Mouse (Mus musculus) heart, embryonic 12.5 days (tissue): ENCODE results near the gene Nkg7. TPM values are rescaled to one million over a fixed set of nuclear protein-coding genes. Genes with fewer than 3 reads are reported as not detected.
A peak's percentile ranks its signal among the peaks of the same experiment; 100 is the strongest.

Source experiments
- ATAC-seq: fragments of 200-750 bp; cut with Nextera tagmentation; 2 replicates; pipeline ENCODE4 v1.8.0; 2017; ENCODE audit warnings: moderate TSS enrichment, moderate library complexity; ENCODE audit not compliant: insufficient number of reproducible peaks, low FRiP score
- H3K27ac ChIP-seq: fragments of 300-500 bp; sonication (generic); 2 replicates; pipeline ENCODE4 v1.5.1; 2016; ENCODE audit warnings: mild to moderate bottlenecking, moderate library complexity; ENCODE audit not compliant: poor library complexity, severe bottlenecking
- H3K27me3 ChIP-seq: fragments of 300-500 bp; sonication (generic); replicated peaks from 2 replicates; pipeline ENCODE4 v1.6.1; 2016; ENCODE audit warnings: mild to moderate bottlenecking, moderate library complexity
- H3K36me3 ChIP-seq: fragments of 300-500 bp; sonication (generic); 2 replicates; pipeline ENCODE4 v1.6.1; 2016; ENCODE audit warnings: mild to moderate bottlenecking, moderate library complexity
- H3K4me1 ChIP-seq: fragments of 300-500 bp; sonication (generic); replicated peaks from 2 replicates; pipeline ENCODE4 v1.6.1; 2016; ENCODE audit warnings: mild to moderate bottlenecking
- H3K4me2 ChIP-seq: fragments of 300-500 bp; sonication (generic); 2 replicates; pipeline ENCODE4 v1.6.1; 2016; ENCODE audit warnings: mild to moderate bottlenecking, moderate library complexity
- H3K4me3 ChIP-seq: fragments of 300-500 bp; sonication (generic); 2 replicates; pipeline ENCODE4 v1.5.1; 2016; ENCODE audit warnings: mild to moderate bottlenecking
- H3K9ac ChIP-seq: fragments of 300-500 bp; sonication (generic); 2 replicates; pipeline ENCODE4 v1.6.1; 2016; ENCODE audit warnings: mild to moderate bottlenecking, moderate library complexity
- H3K9me3 ChIP-seq: fragments of 300-500 bp; sonication (generic); replicated peaks from 2 replicates; pipeline ENCODE4 v1.6.1; 2016; ENCODE audit warnings: mild to moderate bottlenecking, moderate library complexity
- WGBS: fragments of 180-500 bp; shearing (Covaris S2); methylation state at CpG from one replicate; pipeline ENCODE4 v1.1.7; 2016; 5-methylcytosine and 5-hydroxymethylcytosine counted together
- microRNA-seq: library from miRNA; unstranded; fragments of <30 nt; microRNA quantifications from one replicate; pipeline ENCODE4, GENCODE M21; 2017
- polyA plus RNA-seq: library from polyadenylated mRNA; unstranded; fragments of >200 nt; fragmentation: Nextera tagmentation; extraction: Ambion mirVana; gene quantifications from 2 replicates; pipeline ENCODE4 v1.2.1, GENCODE M21; 2016

The Nkg7 gene
- polyA plus RNA-seq, 1 experiment from 2014 or later = 0.27 TPM

GRCm38 (mm10) chr7:43466099-43466694, 29.3 kb downstream of the Nkg7 start:
- no peaks in the 10 kb centered on the region; the same call in 1 of the 2 replicates for H3K9me3 ChIP-seq
- no peak overlapping the region for H3K27ac ChIP-seq
- H3K9ac ChIP-seq = peak overlapping the region; percentile 66; the same call in 1 of the 2 replicates
- peak overlapping the region; percentile 90 for H3K4me2 ChIP-seq
- peaks cover 6% of the 10 kb centered on the region for H3K4me1 ChIP-seq
- no peaks in the 10 kb centered on the region for H3K36me3 ChIP-seq
- WGBS = under 1% methylated on average over 31 of the region's 33 CpGs
- peak overlapping the region; percentile 56 for H3K4me3 ChIP-seq
- peaks cover 32% of the 10 kb centered on the region for H3K27me3 ChIP-seq
- ATAC-seq = peak; percentile 67

- H3K9ac ChIP-seq = no peak overlapping the region
- no peaks in the 10 kb centered on the region; the same call in 1 of the 2 replicates for H3K9me3 ChIP-seq
- H3K27ac ChIP-seq = no peak overlapping the region
- no peak for ATAC-seq
- peaks cover 44% of the 10 kb centered on the region for H3K27me3 ChIP-seq
- no peak overlapping the region for H3K4me3 ChIP-seq
- no peak overlapping the region for H3K4me2 ChIP-seq
- H3K4me1 ChIP-seq = peaks cover 6% of the 10 kb centered on the region
- 32% methylated on average over 8 of the region's 8 CpGs for WGBS
- H3K36me3 ChIP-seq = no peaks in the 10 kb centered on the region
These were observed 33.5 kb downstream of the Nkg7 start for GRCm38 (mm10) chr7:43470373-43470772.

GRCm38 (mm10) chr7:43475706-43476105, 38.8 kb downstream of the Nkg7 start:
- Histone ChIP-seq H3K36me3 (no peaks in the 10 kb centered on the region), H3K27me3 (peaks cover 75% of the 10 kb centered on the region), H3K27ac (no peak overlapping the region), H3K4me1 (peaks cover 12% of the 10 kb centered on the region), H3K4me3 (no peak overlapping the region), H3K4me2 (no peak overlapping the region), H3K9ac (no peak overlapping the region), H3K9me3 (no peaks in the 10 kb centered on the region)
- WGBS = 9% methylated on average over 23 of the region's 23 CpGs
- ATAC-seq = no peak

- Histone ChIP-seq H3K9ac (0 out of 2 replicates have a peak overlapping the region, but pooled peaks have one; percentile 15), H3K36me3 (no peaks in the 10 kb centered on the region), H3K4me3 (0 out of 2 replicates have a peak overlapping the region, but pooled peaks have one; percentile 3), H3K27ac (no peak overlapping the region), H3K9me3 (no peaks in the 10 kb centered on the region), H3K4me1 (peaks cover 12% of the 10 kb centered on the region), H3K27me3 (peaks cover 75% of the 10 kb centered on the region), H3K4me2 (peak overlapping the region; percentile 29)
- WGBS = 2% methylated on average over 13 of the region's 13 CpGs
- no peak for ATAC-seq
These were observed 39.5 kb downstream of the Nkg7 start for GRCm38 (mm10) chr7:43476376-43476775.

- H3K27ac ChIP-seq = no peak overlapping the region
- H3K4me1 ChIP-seq = peaks cover 13% of the 10 kb centered on the region
- ATAC-seq = no peak
- WGBS = 53% methylated on average over 3 of the region's 3 CpGs
- H3K4me3 ChIP-seq = no peak overlapping the region
- no peak overlapping the region for H3K9ac ChIP-seq
- H3K27me3 ChIP-seq = peaks cover 41% of the 10 kb centered on the region
- H3K4me2 ChIP-seq = no peak overlapping the region
- H3K9me3 ChIP-seq = no peaks in the 10 kb centered on the region
- no peaks in the 10 kb centered on the region for H3K36me3 ChIP-seq
These were observed 44.3 kb downstream of the Nkg7 start for GRCm38 (mm10) chr7:43481191-43481590.

- no peaks in the 10 kb centered on the region for H3K9me3 ChIP-seq
- H3K4me2 ChIP-seq = no peak overlapping the region
- H3K27ac ChIP-seq = no peak overlapping the region
- H3K4me3 ChIP-seq = no peak overlapping the region
- H3K4me1 ChIP-seq = peaks cover 5% of the 10 kb centered on the region
- no peak for ATAC-seq
- H3K36me3 ChIP-seq = no peaks in the 10 kb centered on the region
- peaks cover 38% of the 10 kb centered on the region for H3K27me3 ChIP-seq
- no peak overlapping the region for H3K9ac ChIP-seq
- 61% methylated on average over 8 of the region's 8 CpGs for WGBS
These were observed 45.3 kb downstream of the Nkg7 start for GRCm38 (mm10) chr7:43482090-43482716.

GRCm38 (mm10) chr7:43483236-43483635, 46.4 kb downstream of the Nkg7 start:
- no peak for ATAC-seq
- no peaks in the 10 kb centered on the region for H3K9me3 ChIP-seq
- WGBS = 12% methylated on average over 10 of the region's 10 CpGs
- H3K27me3 ChIP-seq = peaks cover 38% of the 10 kb centered on the region
- H3K4me1 ChIP-seq = peaks cover 5% of the 10 kb centered on the region
- H3K4me3 ChIP-seq = no peak overlapping the region
- H3K36me3 ChIP-seq = no peaks in the 10 kb centered on the region
- H3K27ac ChIP-seq = no peak overlapping the region
- H3K4me2 ChIP-seq = no peak overlapping the region
- H3K9ac ChIP-seq = no peak overlapping the region

Small RNAs within 50 kb of the gene (microRNA-seq; reads per million reads assigned to microRNA genes)
- gene Mir7051 = 2.6 reads per million, percentile 3 among the genes with 10 or more reads in this experiment

Other genes starting within 250 kb of the Nkg7 start
- gene Zfp715, start 123.8 kb upstream of the Nkg7 start, polyA plus RNA-seq = 10.6 and 11.3 TPM in 2 replicates
- 0.08 and 0.18 TPM in 2 replicates for gene Siglecf, start 85.7 kb upstream of the Nkg7 start, polyA plus RNA-seq
- not detected in 2 replicates for gene Siglecg, start 28.9 kb upstream of the Nkg7 start, polyA plus RNA-seq
- gene Lim2, start 9.4 kb upstream of the Nkg7 start, polyA plus RNA-seq = 0.22 TPM in 1 of 2 replicates, not detected in the other
- not detected in 2 replicates for gene Cldnd2, start 3.7 kb downstream of the Nkg7 start, polyA plus RNA-seq
- gene Etfb, start 7.0 kb downstream of the Nkg7 start, polyA plus RNA-seq = 460 and 473 TPM in 2 replicates
- gene Gm45233, start 7.1 kb downstream of the Nkg7 start, polyA plus RNA-seq = 0.46 TPM in 1 of 2 replicates, not detected in the other
- 2.1 and 2.4 TPM in 2 replicates for gene Vsig10l, start 26.1 kb downstream of the Nkg7 start, polyA plus RNA-seq
- 0.10 and 0.14 TPM in 2 replicates for gene Iglon5, start 53.0 kb downstream of the Nkg7 start, polyA plus RNA-seq
- not detected in 2 replicates for gene 4931406B18Rik, start 68.9 kb downstream of the Nkg7 start, polyA plus RNA-seq
- 0.30 and 0.52 TPM in 2 replicates for gene Cd33, start 107.4 kb downstream of the Nkg7 start, polyA plus RNA-seq
- 1.5 TPM in 2 replicates for gene Zfp658, start 125.2 kb downstream of the Nkg7 start, polyA plus RNA-seq
- gene Zfp719, start 142.5 kb downstream of the Nkg7 start, polyA plus RNA-seq = 8.5 and 8.6 TPM in 2 replicates
- not detected in 2 replicates for gene Zfp819, start 170.1 kb downstream of the Nkg7 start, polyA plus RNA-seq
- gene Ceacam18, start 197.6 kb downstream of the Nkg7 start, polyA plus RNA-seq = not detected in 2 replicates
- 0.19 and 0.27 TPM in 2 replicates for gene Siglece, start 223.1 kb downstream of the Nkg7 start, polyA plus RNA-seq
- gene Ctu1, start 234.9 kb downstream of the Nkg7 start, polyA plus RNA-seq = 7.0 TPM in 2 replicates